Mouse (Mus musculus): ENCODE measurements around the gene Atp7a. TPM values are rescaled to one million over a fixed set of nuclear protein-coding genes. Genes with fewer than 3 reads are reported as not detected.
"Not testable (repeated sequence)": the region's sequence is repeated elsewhere in the genome, so short reads cannot be mapped to it uniquely, and the experiment has no call there.

Atp7a gene
- total RNA-seq (2015), result 3.9 and 8.3 TPM in 2 replicates
- total RNA-seq (2017), result 3.5 and 4.2 TPM in 2 replicates

DNA sequence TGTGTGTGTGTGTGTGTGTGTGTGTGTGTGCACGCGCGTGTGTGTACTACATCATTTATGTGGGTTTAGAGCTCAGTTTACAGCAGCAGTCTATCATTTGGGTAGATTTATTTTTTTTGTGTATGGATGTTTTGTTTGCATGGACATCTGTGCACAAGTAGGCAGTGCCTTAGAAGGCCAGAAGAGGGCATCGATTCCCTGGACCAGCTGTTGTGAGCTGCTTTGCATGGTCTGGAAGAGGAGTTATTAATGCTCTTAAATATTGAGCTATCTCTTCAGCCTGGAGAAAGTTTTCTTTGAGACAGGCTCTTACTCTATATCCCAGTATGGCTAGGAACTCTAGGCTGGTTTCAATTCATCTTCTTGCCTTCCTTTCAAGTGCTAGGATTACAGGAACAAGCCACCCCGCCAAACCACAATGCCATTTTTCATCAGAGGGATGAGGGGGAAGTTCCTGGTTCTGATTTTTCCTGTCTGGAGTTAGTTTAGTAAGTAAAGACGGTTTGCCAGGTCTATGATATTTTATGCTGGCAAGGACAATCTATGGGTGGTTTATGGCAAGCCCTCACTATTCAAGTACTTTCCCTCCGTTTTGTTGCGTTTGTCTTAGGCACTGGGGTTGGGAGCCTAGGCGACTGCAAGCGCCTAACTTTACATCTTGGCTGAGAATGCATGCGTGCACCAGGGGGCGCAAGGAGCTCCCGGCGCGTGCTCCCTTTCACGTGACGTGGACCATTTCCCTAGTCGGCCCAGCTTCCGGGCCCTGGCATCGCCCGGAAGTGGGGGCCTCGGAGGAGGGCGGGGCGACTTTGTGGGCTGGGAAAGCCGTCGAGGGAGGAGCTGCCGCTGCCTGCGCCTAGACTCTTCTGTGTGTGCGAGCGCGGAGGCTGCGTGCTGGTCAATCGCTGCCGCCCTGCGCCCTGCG, at the start of gene Atp7a:
TSS of gene Atp7a (plus strand) at position 859 of the 925 bp plus-strand sequence.
- peak; percentile 91 for ATAC-seq (replicated peaks; ENCODE audit: poor library complexity)

GRCm38 (mm10) chrX:106001605-106002004, 25.5 kb upstream of the Atp7a start:
- ATAC-seq (replicated peaks; ENCODE audit: poor library complexity), result no peak

DNA sequence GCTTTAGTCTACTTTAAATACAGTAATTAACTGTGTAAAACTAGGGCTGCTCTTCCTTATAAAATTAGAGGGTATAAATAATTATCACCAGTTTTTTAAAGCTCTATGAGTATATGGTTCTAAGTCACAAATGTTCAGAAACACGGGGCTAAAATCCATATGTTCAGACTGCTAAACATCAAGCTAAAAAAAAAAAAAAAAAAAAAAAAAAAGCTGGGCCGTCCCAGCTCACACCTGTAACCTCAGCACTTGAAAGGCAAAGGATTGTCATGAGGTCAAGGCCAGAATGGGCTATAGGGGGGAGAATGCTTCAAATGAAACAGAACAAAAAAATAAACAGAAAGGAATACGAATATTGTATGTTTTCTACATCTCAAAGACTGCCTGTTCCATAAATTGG, 16.3 kb upstream of the Atp7a start:
- no peak for ATAC-seq (replicated peaks; ENCODE audit: poor library complexity)

GRCm38 (mm10) chrX:106011465-106012159, 15.5 kb upstream of the Atp7a start, which contains the start of gene Magt1:
TSS of gene Magt1 (minus strand) at chrX:106011906.
- ATAC-seq (replicated peaks; ENCODE audit: poor library complexity), result peak; percentile 77

- ATAC-seq (replicated peaks; ENCODE audit: poor library complexity), result no peak
These were observed 14.5 kb upstream of the Atp7a start for GRCm38 (mm10) chrX:106012559-106012958.

DNA sequence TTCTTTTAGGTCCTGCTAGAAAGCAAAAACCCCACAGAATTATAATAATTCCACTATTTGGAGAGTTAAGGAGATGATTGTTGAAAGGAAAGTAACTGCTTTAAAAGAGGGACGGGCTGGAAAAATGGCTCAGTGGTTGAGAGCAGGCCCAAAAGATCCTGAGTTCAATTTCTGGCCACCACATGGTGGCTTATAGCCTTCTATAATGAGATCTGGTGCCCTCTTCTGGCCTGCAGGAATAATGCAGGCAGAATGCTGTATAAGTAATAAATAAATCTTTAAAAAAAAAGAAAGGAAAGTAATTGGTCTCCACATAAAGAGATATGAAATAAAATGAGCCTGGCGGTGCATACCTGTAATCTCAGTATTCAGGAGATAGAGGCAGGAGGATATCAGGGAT, 13.9 kb upstream of the Atp7a start:
- ATAC-seq (replicated peaks; ENCODE audit: poor library complexity), result 0 out of 2 replicates have a peak, but pooled peaks have one; percentile 20

- ATAC-seq (replicated peaks; ENCODE audit: poor library complexity), result not testable (repeated sequence)
These were observed 12.2 kb upstream of the Atp7a start for GRCm38 (mm10) chrX:106014741-106015377.

GRCm38 (mm10) chrX:106015571-106016322, 11.3 kb upstream of the Atp7a start, which contains the start of gene Cox7b:
TSS of gene Cox7b (plus strand) at chrX:106015700.
- ATAC-seq (replicated peaks; ENCODE audit: poor library complexity), result peak; percentile 65

DNA sequence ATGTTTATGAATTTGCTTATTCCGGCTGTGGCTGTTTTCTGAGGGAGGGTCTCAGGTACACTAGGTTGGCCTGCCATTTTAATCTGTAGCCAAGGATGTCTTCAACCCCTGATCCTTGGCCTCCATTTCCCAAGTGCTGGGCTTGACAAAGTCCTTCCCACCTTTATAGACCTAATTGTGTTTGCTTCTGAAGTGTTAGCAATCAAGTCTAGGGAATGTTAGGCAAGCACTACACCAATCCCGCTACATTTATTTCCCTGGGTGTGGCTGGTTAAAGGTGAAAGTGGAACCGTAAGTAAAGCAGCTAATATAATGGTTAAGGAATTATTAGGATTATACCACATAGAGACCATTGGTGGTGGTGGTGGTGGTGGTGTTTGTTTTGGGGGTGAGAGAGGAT, 10.0 kb upstream of the Atp7a start:
- no peak for ATAC-seq (replicated peaks; ENCODE audit: poor library complexity)

DNA sequence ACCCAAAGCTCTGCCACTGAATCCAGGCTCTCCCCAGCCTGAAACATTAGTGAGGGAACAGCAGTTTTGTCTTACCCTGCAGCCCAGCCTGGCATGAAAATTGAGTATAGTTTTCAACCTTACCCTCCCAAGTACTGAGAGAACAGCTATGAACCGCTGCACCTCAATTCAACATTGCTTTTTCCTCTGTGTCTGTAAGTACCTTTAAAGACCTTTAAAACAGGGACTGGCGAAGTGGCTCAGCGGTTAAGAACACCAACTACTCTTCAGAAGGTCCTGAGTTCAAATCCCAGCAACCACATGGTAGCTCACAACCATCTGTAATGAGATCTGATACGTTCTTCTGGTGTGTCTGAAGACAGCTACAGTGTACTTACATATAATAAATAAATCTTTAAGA, 9.6 kb upstream of the Atp7a start:
- ATAC-seq (replicated peaks; ENCODE audit: poor library complexity), result no peak

DNA sequence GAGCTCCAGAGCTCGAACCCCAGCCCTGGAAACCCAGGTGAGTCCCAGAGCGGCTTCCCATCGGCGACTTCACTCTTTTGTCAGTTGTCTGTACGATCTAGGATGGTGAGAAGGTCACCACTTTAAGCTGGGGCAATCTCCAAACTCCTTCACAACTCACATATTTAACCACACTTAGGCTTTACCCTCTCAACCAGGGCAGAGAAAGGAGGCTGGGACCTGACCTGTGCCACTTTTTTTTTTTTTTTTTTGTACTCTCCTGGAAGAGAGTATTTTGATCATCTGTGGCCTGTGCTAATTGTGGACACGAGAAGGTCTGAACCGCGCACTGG, 233 bp downstream of the Atp7a start:
- ATAC-seq (replicated peaks; ENCODE audit: poor library complexity), result no peak

DNA sequence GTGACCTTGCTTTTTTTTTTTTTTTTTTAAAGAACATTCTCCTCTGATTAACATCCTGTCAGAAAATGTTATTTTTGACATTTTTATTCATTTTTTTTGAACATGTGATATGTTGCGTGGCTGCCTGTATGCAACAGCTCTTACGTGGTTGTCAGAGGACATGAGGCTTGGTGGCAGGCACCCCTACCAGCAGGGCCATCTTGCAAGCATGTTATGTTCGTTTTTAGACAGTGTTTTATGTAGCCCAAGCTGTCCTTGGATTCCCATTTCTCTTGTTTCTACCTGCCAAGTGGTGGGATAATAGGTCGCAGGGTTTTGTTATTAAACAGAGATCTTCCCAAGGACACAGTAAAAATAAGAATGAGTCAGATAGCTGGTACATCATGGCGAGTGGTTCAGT, 3.1 kb downstream of the Atp7a start:
- ATAC-seq (replicated peaks; ENCODE audit: poor library complexity), result no peak

GRCm38 (mm10) chrX:106031124-106031523, 4.0 kb downstream of the Atp7a start:
- 0 out of 2 replicates have a peak, but pooled peaks have one; percentile 29 for ATAC-seq (replicated peaks; ENCODE audit: poor library complexity)

DNA sequence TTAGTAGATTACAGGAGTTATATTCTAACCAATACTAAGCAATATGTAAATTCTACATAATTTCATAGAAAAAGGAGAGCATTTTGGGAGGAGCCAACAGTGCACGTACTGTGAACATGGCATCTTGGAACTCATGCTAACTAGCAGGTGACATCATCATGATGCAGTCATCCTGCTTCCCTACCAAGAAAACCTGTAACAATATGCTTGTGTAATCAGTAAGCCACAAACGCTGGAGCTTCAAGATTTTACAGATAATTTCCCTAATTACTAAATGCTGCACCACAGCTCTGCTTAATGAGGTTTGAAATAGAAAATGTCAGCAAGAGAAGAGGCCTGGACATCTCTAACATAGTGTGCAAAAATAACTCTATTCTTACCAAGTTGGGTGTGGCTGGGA, 8.7 kb downstream of the Atp7a start:
- ATAC-seq (replicated peaks; ENCODE audit: poor library complexity), result peak; percentile 77

- no peak for ATAC-seq (replicated peaks; ENCODE audit: poor library complexity)
These were observed 10.2 kb downstream of the Atp7a start for GRCm38 (mm10) chrX:106037185-106037752.

DNA sequence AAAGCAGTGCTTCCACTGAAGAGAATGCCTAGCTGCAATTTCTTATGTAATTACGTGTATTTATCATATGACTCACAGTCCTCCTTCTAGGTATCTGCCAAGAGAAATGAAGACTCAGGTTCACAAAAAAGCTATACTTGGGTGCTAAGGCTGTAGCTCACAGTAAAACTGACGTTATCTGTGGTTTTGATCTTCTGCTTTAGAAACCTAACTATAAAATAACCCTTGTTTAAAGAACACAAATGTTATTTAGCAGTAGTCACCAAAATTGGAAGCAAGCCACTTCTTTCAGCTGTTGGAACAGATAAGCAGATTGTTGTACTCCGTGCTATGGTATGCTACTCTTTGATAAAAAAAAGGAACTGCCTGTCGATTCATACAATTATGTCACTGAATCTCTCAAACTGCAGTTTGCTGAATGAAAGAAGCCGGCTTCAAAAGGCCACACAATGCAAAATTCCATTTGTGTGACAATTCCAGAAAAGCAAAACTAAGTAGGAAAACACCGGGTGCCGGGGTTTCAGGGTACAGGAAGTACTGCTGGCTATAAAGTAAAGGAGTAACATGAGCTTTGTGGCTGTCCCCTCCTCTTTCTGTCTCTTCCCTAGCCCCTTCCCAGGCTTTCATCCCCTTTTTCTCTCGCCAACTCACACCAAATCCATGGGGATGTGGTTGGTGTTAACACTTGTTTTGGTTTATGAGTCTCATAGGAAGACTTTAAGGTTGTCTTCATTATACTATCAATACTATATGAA, 17.0 kb downstream of the Atp7a start:
- ATAC-seq (replicated peaks; ENCODE audit: poor library complexity), result peak; percentile 80

- no peak for ATAC-seq (replicated peaks; ENCODE audit: poor library complexity)
These were observed 18.4 kb downstream of the Atp7a start for GRCm38 (mm10) chrX:106045455-106045854.

DNA sequence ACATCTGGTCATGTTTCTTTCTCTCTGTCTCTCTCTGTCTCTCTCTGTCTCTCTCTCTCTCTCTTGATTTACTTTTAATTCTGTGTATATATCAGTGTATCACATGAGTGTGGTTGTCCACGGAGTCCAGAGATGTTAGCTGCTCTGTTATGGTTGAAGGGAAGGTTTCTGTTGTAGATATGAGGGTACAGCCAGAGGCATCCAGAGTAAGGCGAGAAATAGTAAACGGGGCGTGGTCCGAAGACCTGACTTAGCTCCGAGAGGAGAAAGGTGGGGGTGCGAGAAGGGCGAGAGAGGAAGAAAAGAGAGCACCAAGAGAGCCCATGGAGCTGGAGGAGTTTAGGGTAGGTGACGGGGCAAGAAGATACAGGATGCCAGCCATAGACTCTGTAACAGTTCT, 18.9 kb downstream of the Atp7a start:
- peak; percentile 27 for ATAC-seq (replicated peaks; ENCODE audit: poor library complexity)

DNA sequence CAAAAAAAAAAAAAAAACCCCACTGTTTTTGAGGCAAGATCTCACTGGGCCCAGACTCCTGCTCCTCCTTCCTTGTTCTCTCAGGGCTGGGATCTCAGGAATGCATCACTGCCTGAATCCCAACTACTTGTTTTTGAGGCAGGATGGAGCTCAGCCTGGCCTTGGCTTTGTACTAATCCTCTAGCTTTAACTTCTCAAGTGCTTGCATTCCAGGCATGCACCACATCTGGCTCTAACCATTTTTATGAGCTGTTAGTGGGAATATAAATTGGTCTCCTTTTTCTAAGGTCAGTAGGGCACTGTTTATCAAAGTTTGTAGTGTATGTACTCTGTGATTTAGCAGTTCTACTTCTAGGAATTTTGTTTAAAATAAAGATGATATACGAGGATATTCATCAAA, 21.1 kb downstream of the Atp7a start:
- no peak for ATAC-seq (replicated peaks; ENCODE audit: poor library complexity)

GRCm38 (mm10) chrX:106077858-106078257, 50.8 kb downstream of the Atp7a start:
- peak; percentile 65 for ATAC-seq (replicated peaks; ENCODE audit: poor library complexity)

All from megakaryocyte progenitor cell, adult 5-6 weeks (primary cell).